Mouse (Mus musculus): Measurements from ENCODE around the gene Arhgef7. TPM values are rescaled to one million over a fixed set of nuclear protein-coding genes. Genes with fewer than 3 reads are reported as not detected.

Gene Arhgef7
- total RNA-seq, 2 experiments from 2014 or later, result 56.0 to 61.4 TPM

DNA sequence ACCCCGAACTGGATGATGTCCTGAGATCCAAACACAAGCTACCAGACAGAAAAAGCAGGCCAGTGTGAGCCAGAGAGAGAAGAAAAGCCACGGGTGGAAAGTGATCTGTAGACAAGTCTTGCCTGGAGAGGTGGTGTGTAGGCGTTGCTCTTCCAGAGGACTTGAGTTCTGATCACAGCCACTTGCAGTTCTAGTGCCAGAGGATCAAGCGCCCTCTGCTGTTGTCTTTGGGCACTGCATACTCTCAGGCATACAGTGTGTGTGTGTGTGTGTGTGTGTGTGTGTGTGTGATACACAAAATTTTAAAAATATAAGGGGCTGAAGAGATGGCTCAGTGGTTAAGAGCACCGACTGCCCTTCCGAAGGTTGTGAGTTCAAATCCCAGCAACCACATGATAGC, 15.3 kb upstream of the Arhgef7 start:
- no peak for DNase-seq

DNA sequence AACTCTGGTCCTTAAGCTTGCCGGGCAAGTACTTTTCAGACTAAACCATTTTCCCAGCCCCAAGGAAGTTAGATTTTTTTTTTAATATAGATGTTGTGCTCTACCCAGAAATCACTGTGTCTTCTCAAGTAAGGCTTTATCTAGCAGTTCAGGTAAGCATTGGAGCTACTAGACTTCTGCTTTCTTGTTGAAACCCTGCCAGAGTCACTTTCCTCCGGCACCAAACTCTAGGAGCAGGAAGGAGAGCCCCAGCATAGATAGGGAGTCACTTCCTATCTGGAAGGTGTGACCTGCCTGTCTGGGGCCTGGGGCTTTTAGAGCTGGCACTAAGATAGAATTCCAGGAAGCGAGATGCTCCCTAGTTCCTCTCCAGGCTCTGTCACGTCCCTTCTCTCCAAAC, 10.3 kb upstream of the Arhgef7 start:
- DNase-seq, result no peak

DNA sequence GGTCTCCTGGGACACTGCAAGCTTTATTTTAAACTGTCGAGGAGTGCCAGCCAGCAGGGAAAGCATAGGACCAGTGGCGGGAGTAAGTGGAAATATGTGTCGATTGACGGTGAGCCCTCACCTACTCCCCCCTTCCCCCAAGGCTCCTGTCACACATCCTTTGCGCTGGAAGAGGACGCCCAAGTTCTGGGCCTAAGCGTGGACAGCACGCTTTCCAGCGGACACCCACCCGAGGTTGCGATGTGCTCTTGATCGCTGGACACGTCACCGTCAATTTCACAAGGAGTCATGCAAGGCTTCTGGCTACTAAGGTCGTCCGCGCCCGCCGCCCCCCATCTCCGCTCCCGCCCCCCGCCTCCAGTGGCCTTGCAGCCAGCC, 259 bp upstream of the Arhgef7 start:
- DNase-seq, result no peak

DNA sequence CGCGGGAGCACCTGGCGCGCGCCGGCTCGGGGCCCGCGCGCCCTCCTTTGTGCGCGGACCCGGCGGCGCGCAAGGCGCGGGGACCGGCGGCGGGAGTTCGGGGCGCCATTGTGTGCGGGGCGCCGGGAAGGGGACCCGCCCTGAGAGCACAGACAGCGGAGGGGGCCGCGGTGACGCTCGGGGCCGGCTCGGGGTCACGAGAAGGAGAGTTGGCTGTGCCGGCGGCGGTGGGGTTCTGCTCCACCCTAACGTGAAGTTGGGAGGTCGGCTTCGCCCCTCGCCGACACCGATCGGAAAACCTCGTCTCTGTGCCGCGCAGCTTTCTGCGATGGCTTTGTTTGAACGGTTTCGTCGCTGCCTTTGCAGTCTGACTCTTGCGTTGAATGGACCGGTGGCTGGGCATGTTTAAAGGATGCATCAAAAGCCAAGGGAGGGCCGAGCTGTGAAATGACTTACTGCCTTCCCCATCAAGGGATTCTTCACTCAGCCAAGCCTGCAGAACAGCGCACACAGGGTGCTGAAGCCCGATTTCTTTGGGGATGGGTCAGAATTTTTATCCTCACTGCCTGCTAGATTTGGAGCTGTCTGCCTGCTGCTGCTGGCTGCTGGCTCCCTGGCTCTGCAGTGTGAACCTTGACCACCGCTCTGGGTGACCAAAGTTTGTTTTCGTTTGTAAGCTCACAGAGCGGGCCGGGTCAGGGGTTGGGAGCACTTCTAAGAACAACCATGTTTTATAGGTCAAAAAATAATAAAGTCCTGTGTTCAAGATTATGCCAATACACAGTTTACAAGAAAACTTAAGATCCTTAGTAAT, 1.2 kb downstream of the Arhgef7 start:
- no peak for DNase-seq

DNA sequence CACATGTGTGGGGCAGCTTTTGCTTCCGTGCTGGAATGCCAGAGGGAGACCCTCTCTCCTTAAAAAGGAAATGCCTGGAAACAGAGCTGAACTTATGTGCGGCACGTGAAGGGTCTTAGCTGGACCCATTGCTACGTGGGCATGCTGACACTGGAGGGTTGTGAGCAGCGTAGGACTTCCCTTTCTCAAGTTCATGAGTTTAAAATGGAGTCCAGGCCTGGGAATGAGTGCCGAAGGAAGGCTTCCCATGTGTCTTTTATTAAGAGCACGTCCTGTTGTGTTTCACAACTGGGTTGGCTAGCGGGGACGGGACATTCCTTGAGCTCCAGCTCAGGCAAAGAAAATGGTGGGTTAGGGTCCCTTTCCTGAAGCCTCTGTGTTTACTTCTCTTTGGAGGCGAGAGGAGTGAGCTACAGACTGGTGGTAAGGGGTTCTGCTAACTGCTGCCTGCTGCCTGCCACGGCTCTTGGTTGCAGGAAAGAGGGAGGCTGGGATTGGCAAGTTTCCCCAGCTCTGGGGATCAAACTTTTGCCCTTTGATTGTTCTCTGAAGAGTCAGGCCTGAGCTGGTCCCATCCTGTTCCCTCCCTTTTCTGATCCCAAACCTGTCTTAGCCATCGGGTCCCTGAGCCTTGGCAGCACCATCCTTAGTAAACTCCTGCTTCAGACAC, 2.9 kb downstream of the Arhgef7 start:
- DNase-seq, result no peak

- no peak for DNase-seq
These were observed 8.2 kb downstream of the Arhgef7 start for GRCm38 (mm10) chr8:11735672-11736235.

GRCm38 (mm10) chr8:11737096-11737495, 9.6 kb downstream of the Arhgef7 start:
- DNase-seq, result peak; percentile 73

DNA sequence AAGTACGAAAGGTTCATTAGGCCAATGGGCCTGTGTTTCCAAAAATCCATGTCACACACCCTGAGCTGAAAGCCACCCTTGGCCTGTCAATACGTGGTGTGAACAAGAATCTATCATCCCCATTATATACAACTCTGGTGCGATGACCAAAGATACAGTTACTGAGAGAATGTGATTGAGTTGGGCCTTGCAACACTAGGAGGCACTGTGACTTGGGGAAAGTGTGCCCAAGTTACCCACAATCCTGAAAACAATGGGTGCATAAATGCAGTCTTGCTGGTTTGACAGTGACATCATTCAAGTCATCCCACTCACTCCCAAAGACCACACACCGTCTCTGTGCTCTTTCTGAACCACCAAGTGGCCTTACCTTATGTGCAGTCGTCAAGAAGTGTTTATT, 11.6 kb downstream of the Arhgef7 start:
- DNase-seq, result no peak

- DNase-seq, result no peak
These were observed 13.3 kb downstream of the Arhgef7 start for GRCm38 (mm10) chr8:11740857-11741256.

GRCm38 (mm10) chr8:11743580-11743979, 16.1 kb downstream of the Arhgef7 start:
- DNase-seq, result no peak

- no peak for DNase-seq
These were observed 19.5 kb downstream of the Arhgef7 start for GRCm38 (mm10) chr8:11746850-11747600.

DNA sequence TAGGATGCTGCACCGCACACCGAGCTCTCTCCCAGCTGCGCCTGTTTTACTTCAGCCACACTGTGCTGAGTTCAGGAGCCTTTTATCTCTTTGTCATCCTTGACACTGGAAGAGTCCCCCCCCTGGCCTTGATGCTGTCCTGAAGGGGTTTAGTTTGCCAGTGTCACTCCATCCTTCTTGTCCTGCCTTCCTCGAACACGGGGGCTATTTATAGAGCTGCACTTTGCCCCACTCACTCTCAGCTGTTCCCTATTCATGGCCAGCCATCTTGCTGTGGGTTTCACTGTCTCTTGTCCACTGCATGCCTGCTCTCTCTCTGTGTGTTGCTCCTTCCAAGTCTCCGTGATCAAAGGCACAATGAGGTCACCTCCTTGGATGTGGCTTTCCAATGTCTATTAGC, 22.0 kb downstream of the Arhgef7 start:
- DNase-seq, result no peak

DNA sequence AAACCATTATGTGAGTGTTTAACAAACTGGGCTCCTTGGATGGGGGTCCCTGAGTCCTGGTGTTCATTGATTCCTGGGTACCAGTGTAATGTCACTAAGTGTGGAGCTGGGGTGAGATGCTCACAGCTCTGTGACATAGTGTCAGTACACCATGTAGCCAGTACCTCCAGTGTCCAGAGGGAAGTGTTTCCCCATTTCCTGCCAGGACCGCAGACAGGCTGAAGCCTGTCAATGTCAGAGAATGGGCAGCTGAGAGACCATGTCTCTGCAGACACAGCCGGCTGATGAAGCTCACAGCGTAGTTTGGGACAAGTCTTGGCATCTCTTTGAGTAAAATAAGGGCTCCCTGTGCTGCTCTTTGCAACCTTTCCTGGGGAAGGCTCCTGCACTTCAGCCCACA, 24.8 kb downstream of the Arhgef7 start:
- no peak for DNase-seq

DNA sequence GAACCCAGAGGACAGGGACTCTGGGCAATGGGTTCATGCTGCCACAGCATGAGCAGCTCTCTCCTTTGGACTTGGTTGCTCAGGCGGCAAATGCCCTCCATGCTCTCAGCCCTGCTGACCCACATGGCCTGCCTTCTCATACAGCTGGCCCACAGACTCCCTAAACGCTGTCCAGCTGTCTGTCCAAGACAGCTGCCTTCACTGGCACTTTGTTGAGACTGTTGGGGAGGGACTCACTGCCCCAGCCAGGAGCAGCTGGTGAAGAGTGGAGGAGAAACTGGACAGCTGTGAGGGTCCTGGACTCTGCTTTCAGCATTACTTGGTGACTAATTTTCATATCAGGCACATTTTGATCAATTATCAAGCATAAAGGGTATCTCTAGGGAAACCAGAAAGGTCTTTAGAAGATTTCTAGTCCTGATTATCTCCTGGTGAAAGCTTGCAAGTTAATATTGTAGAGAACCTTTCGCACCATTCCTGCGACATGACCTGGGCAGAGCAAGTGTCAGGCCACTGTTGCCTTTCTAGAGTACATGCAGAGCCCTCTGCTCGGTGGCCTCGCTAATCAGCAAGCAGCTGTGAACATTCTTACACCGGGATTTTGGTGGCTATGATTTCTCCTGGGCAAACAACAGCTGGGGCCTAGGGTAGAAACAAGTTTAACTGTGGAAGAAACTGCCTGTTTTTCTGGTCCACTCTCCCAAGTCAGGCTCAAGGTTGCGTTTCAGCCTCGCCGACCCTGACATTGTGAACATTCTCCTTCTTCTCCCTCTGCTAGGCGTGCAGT, 25.8 kb downstream of the Arhgef7 start:
- no peak for DNase-seq

GRCm38 (mm10) chr8:11754723-11755122, 27.2 kb downstream of the Arhgef7 start:
- DNase-seq, result no peak

- peak; percentile 52 for DNase-seq
These were observed 28.4 kb downstream of the Arhgef7 start for GRCm38 (mm10) chr8:11755873-11756272.

DNA sequence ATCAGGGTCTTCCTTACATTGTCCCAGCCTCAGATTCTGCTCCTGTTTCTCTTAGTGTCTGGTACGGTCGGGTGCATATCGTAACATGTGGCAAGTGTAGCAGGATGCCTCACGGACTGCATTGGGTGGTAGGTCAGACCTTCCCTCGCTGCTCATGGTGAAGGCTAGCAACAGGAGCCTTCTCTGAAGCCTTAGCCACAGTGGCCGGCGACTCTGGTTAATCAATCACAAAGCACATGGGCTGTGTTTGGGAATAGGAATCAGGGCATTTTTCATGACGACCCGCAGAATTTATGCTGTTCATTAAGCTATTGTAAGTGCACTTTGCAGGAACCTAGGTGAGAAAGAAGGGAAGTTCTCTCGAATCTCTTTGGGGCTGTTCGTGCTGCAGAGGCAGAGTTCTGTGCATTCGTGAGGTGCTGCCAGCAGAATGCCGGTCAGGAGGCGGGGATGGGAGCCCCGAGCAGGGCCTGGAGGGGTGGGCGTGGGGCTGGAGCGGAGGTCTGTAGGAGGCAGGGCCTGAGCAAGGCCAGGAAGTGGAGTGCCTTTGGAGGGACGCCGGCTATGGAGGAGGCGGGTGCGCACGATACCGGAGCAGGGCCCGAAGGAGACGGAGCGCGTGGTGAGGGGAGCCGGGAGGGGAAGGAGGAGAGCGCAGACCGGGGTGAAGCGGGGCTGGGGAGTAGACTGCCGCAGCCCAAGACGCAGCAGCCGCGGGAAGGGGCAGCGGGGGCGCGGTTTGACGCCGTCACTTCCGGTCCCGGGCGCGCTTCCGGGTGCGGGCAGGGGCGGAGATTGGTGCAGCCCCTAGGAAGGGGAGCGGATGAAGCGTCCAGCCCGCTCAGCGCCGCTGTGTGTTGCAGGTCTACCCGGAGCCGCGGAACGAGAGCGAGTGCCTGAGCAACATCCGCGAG, 30.3 kb downstream of the Arhgef7 start:
- DNase-seq, result peak; percentile 91

DNA sequence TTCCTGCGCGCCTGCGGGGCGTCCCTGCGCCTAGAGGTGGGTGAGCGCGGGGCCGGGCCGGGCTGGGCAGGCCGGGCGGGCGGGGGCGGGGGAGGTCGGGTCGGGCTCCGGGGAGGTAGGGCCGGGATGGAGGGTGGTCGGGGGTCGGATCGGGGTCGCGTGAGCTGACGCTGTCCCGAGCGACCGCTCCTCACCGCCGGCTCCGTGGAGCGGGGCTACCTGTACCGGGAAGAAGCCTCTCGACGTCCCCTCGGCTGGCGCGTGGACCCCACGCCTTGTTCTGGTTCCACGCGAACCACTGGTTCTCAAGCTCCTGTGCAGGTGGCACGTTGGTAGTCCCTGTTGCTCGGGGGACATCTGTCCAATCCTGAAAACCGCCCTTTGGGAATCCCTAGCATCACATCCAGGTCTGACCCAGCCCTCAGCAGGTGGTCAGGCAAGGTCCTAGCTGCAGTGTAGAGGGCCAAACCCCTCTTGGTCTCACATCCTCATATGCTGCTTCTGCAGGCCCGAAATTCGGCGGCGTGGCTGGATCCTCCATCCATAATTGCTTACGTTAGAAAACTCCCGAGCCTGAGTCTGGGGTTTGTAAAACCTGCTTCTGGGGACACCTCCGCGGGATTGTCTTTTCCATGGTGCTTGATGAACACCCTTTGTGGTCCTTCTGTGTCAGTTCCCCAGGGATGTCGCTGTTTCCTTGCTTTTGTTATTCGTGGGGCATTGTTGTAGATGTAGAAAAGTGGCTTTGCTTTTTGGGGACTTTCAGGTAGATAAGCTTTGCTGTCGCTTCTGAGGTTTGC, 31.2 kb downstream of the Arhgef7 start:
- DNase-seq, result no peak

DNA sequence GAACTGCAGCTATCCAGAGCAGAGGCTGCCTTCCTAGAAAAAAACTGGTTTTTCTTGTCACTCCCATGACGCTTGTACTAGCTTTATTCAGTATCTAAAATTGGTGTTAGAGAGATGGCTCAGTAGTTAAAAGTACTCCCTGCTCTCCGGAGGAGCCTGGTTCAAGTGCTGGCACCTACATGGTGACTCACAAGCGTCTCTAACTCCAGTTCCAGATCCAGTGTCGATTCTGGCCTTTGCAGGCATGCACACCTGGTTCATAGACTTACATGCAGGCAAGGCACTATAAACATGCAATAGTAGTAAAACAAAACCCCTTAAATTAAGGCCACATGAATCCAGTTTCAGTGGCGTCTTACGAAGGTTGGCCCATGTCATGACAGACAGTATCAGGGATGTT, 34.0 kb downstream of the Arhgef7 start:
- no peak for DNase-seq

- DNase-seq, result no peak
These were observed 34.5 kb downstream of the Arhgef7 start for GRCm38 (mm10) chr8:11762048-11762447.

Data from gastrocnemius, postnatal 25 days (tissue).